Mouse (Mus musculus) liver (tissue): ENCODE measurements around the gene Plk3.
"Not testable (repeated sequence)": the region's sequence is repeated elsewhere in the genome, so short reads cannot be mapped to it uniquely, and the experiment has no call there.

Source experiments
- DNase-seq: peaks from one replicate; pipeline ENCODE4 v3.0.0-alpha.2; 2020; ENCODE audit warnings: mixed read lengths

The Plk3 gene

DNA sequence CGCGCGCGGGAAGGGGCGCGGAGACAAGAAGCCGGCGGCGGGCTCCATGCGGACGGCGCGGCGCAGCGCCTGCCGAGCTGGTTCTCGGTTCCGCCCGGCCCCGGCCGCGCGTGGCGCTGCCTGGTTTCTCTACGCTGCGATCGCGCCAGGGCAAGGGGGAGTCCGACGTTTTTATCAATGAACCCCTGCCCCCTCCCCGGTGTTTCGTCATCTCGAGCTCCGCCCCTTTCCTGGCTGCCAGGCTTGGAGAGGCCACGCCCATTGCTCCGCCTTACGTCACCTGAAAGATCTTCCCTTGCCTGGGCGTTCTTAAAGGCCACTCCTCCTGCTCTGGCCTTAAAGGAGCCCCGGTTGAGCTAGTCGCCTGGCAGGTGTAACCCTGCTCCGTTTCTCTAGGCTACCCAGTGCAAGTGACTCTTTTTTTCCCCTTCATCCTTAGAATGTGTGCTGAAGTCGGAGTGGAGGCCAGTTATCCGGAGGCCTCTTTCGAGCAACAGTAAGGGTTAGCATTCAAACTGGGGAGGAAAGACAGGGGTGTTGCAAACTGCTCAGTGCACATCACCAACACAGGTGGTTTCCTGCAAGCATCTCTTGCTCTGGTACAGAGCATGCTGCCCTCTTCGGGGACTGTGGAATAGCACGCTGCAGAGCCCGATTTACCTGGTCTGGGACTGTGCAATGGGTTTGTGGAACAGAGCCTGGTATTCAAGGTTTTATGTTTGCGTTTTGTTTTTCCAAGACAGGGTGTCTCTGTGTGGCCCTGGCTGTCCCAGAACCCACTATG, at the start of gene Plk3:
Gene Plk3, minus strand, starts transcription at position 147 of the 784 bp plus-strand sequence.
- peak; percentile 98 for DNase-seq

DNA sequence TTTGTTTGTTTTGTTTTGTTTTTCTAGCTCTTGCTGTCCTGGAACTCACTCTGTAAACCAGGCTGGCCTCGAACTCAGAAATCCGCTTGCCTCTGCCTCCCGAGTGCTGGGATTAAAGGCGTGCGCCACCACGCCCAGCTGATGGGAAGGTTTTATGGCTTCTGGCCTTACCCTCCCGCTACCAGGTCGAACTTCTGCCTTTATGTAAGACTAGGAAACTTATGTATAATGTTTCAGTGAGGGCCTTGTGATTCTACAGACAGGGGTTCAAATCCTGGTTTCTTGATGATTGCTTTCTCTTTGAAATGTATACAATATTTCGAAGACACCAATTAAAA, 49.0 kb upstream of the Plk3 start:
- not testable (repeated sequence) for DNase-seq

DNA sequence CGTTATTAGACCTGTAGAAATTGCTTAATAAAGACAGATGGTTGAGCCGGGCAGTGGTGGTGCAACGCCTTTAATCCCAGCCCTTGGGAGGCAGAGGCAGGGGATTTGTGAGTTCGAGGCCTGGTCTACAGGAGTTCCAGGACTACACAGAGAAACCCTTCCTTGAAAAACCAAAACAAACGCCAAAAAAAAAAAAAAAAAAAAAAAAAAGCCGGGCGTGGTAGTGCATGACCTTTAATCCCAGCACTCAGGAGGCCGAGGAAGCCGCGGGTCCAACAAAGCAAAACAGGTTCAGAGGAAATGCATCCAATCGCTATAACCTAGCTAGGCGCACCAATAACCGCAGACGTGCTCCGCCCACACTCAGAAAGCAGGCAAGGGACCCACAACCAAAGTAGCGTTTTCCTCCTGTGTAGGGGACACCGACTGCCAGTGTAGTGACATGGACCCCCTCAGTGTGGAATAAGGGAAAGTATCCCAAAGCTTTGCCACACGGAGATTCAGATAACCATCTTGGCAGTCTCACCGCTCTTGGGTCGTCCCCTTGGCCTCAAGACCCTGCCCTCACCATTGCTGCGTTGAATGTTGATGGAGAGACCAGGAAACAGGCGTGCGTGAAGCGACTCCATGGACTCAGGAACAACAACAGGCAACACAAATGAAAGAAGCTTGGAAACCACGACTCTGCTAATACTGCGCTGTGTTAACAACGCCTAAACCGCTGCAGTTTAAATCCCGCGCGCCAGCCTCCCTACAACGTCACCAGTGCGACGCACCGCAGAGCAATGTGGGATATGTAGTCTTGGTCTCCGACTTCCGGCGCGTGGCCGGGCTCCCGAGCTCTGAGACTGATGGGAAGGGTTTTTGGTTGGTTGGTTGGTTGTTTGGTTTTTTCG, 48.3 kb upstream of the Plk3 start, which contains the start of gene Kif2c:
Gene Kif2c, minus strand, starts transcription at position 777 of the 896 bp plus-strand sequence.
- DNase-seq = peak; percentile 91

DNA sequence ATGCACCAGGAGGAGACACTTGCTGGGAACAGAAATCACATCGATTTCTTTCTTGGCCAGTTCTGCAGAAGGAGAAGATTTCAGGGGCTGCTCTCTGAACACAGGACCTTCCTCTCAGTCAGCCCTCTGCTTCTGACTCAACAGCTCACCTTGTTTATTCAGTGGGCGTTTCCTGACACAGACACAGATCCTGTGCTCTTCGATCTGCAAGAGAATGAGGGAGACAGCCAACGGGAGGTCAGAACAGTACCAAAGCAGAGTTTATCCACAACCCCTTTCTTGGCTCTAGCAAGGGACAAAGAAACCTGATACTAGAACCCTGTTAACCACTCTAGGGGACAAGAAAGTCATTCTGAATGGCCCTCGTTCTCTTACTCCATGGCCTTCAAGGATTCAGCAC, 36.2 kb upstream of the Plk3 start:
- no peak for DNase-seq

DNA sequence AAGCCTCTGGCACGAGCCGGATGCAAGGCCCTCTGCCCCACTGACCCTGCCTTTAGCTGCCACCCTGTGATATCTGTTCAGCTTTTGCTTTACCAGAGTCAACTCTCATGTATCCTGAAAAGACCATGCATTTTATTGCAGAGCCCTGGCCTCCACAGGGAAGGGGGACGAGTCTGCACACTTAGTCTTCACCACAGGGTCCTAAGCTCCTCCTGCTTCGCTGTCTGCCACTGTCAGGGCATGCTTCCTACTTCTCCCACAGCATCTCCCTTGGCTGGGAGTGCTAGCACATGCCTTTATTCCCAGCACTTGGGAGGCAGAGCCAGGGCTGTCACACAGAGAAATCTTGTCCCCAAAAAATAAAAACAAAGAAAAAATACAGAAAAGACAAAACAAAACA, 27.4 kb upstream of the Plk3 start:
- DNase-seq = no peak

DNA sequence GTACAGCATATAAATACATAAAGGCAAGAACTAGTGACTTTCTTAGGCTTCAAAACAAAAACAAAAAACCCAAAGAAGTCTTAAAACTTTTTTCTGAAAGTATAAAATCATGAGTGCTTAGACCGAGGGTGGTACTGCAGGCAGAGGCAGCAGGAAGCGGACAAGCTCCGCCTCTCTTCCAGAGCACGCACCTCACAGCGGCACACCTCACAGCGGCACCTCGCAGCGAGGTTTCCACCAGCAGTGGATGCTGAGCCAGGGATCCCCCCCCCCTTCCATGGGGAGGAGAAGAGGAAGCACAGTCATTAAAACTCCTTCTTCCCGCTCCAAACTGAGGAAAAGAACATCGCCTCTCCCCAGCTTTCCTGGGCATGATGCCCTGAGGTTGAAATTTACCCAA, 25.9 kb upstream of the Plk3 start:
- DNase-seq = no peak

DNA sequence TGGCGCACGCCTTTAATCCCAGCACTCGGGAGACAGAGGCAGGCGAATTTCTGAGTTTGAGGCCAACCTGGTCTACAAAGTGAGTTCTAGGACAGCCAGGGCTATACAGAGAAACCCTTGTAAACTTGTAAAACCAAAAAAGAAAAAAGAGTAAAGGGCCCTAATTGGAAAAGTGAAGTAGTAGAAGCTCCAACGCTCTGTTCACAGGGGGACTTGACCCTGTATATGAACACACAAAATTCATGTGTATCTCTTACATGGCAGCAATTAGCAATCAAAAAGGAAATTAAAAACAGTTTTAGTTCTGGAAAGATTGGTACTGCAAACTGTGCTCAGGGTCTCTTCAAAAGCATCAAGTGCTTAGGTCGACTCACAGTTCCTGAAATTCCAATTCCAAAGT, 22.6 kb upstream of the Plk3 start:
- DNase-seq = no peak

DNA sequence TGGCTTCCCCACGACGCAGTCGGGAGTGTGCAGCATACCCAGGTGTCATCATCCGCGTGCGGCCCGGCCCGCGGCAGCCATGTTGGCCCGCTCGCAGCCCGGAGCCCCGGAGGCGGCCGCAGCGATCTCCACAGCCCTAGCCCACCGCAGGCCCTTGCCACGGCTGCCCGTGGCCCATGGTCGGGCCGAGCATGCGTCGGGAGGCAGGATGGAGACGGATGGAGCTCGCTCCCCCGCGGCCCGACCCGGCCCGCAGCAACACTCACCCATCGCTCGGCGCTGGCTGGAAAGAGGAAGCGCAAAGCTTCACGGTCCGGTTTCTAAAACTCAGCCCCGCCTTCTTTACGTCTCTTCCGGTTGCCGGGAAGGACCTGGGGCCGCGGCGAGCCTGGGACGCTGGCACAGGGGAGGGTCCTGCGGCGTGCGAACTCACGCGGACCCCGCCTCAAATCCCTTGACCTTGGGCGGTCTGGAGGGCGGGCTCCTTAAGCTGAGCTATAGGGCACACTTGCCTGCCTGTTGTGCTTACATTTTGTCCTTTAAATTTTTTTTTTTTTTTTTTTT, 22.1 kb upstream of the Plk3 start, which contains the start of gene Rps8:
Gene Rps8, minus strand, starts transcription at position 452 of the 564 bp plus-strand sequence.
- peak; percentile 89 for DNase-seq

DNA sequence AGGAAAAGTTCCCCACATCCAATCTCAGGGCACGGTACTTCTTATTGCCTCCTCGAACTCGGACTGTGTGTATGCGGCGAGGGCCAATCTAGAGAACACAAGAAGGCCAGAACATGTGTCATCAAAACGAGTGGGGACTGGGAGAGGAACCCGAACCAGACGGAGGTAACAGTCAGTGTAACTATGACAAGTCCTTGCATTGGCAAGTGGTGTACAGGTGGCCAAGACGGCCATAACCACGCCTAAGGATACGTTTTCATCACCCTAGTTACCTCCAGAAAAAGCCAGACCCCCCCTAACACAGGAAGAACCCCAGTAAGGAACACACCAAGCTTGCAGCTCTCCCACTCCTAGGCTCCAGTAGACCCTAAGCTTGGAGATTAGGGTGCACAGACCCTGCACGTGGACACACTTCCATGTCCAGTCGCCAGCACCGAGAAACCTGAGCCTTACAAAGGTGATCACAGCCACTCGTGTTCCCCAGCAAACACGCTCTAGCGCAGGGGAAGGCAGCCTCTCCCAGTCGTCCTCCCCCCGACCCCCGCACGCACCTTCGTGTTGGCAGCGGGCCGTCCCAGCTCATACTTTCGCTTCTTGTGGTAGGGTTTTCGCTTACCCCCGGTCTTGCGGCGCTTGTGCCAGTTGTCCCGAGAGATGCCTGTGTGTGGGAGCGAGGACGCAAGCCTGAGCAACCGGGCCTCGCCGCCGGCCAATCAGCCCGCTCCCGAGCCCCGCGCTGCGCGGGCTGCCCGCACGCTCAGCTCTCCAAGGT, 21.4 kb upstream of the Plk3 start:
- DNase-seq = no peak

DNA sequence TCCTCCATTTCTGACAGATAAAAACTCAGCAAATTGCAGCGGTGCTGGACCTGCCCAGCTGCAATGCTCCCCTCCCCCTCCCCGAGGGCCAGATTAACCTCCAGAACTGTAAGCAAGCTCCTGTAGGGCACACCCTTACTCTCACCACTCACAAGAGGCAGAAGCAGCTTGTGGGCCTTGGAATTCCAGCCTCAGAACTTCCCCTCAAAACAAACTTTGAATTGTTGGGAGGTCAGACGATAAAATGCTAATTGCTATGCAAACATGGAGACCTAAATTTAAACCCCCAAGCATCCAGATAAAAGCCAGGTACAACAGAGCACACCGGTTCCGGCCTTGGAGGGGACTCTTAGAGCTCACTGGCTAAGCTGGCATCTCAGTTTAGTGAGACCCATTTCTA, 19.0 kb upstream of the Plk3 start:
- peak; percentile 41 for DNase-seq

DNA sequence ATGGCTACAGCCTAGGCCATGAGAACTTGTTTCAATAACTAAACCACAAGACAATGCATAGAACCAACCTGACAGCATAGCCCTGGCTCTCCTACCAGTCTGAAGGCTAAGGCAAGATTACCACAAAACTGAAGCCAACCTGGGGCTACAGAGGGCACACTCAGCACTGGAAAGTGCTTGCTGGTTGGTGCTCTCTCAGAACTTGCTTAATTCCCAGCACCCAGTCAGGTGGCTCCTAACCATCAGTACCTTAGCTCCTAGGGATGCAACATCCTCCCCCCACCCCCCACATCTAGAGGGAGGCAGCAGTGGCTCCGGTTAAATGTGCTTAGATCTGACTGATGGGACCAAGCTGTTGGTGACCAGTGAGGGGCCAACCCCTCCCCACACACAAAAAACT, 17.7 kb upstream of the Plk3 start:
- no peak for DNase-seq

DNA sequence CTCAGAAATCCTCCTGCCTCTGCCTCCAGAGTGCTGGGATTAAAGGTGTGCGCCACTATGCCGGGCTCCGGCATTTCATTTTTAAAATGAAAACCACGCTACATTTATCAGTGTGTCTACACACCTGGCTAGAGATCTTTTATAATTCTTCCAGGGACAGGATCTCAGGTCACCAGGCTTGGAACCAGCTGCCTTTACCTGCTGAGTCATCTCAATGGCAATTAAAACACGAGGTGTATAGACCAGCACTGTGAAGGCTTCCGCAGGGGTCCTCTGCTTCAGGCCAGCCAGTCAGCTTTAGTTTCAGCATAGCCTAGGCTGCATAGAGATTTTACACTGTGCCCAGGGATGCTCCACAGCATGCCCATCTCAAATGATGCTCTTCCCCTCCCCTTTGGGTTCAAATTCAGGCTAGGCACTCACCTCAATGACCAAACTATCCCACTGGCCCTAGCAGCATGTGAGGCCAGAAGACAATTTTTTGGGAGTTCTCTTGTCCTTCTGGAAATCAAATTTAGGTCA, 16.5 kb upstream of the Plk3 start:
- DNase-seq = no peak

DNA sequence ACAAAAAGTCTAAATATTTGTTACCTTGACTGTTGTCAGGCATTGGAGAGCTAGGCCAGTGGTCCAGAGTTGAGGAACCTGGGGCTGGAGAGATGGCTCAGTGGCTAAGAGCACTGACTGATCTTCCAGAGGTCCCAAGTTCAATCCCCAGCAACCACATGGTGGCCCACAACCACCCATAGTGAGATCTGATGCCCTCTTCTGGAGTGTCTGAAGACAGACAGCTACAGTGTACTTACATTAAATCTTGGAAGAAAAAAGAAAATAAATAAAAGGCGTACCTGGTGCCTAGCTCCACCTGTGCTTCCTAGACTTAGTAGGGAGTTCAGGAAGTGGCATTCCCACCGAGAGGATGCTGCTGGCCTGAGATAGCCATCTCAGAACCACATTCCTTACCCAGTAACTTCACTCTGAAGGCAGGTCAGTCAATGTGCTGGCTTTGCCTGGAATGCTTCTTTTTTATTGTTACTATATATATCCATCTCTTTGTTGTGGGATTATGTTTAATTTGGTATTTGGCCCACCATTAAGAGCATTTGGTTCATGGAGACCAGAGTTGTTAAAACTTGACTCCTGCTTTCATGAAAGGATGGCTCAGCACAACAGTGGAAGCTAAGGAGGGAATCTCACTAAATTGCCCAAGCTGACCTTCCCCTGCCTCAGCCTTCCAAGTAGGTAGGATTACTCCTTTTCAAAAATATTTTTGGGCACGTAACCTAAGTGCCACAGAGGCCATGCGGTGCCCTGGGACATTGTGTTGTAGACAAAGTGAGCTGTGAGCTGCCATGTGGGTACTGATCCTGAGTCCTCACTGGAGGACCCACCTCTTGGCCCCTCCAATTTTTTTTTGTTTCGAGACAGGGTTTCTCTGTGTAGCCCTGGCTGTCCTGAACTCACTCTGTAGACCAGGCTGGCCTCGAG, 15.8 kb upstream of the Plk3 start:
- DNase-seq = no peak

DNA sequence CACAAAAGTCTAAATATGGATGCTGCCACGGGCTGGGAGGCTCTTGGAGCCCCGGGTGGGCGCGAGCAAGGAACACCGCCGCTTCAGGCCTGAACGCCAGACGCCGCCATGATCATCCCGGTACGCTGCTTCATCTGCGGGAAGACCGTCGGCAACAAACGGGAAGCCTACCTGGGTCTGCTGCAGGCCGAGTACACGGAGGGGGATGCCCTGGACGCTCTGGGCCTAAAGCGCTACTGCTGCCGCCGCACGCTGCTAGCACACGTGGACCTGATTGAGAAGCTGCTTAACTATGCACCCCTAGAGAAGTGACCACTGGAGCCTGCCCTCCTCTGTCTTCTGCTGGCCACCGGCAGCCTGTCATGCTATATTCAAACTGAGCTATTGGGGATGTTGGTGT, 15.1 kb upstream of the Plk3 start:
- DNase-seq = no peak

DNA sequence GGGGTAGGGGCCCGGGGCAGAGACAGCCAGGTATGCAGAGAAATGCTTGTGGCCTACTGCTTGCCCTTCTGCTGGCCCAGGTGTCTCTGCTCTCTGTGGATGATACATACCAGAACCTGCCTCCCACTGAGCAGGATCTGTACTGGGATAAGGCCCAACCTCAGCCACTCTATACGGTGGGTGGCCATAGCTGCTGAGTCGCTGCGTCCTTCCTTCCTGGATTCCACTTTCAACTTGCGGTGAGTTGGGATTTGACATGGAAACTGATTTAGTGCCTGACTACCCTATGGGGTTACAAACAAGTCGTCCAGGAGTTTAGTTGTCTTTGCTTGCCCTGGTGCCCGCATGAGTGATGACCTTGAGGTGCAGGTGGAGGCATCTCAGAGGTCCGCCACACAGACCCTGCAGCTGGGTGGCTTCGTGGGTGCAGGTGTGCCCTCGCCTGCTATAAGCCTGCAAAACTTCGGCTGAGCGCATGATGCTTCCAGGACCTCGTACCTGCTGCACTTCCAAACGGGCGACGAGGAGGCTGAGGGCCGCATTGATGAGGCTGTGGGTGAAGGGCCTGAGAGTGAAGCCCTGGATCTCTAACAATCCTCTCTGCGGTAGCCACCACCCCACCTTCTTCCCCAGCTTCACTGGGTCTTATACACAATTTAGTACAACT, 14.4 kb upstream of the Plk3 start:
- DNase-seq = no peak

DNA sequence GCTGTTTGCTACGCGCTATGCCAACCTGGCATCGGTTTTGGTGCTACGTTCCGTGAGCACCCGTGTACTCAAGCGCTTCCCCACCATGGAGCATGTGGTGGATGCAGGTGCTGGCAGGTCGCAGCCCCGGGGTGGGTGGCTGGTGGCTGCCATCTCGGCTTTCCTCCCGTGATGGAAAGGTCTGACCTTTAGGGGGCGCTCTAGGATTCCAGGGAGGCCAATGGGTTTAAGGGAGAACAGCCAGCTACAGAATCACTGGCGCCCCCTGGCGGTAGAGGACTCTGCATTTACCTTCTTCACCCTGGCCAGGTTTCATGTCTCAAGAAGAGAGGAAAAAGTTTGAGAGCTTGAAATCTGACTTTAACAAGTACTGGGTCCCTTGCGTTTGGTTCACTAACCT, 12.4 kb upstream of the Plk3 start:
- DNase-seq = peak; percentile 93

DNA sequence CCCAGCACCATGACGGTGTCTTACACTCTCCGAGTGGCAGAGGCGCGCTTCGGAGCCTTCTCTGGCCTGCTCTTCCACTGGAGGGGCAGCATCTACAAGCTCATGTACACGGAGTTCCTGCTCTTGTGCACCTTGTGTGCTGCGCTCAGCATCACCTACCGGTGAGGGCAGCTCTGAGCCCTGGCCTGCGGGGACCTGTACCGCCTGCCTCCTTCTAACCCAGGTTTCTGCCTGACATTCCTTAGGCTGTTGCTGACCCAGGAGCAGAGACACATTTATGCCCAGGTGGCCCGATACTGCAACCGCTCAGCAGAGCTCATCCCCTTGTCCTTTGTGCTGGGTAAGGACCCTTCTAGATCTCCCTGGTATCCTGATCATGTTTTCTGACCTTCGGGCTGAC, 11.5 kb upstream of the Plk3 start:
- DNase-seq = no peak

DNA sequence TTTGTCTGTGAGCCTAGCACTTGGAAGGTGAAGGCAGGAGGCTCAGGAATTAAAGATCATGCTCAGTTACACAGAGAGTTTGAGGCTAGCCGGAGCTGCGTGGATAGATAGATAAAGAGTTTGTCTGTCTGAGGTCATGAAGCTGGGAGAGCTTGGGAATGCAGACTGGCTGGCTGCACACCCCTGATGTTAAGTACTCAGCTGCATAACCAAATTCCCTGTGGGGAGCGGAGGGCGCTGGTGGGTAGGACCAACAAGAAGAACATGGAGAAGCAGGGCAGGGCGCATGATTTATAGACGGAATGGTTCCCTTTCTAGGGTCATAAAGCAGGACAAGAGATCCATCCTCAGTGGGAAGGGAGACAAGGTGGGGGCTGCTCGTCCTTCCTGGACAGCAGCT, 9.3 kb upstream of the Plk3 start:
- DNase-seq = no peak

DNA sequence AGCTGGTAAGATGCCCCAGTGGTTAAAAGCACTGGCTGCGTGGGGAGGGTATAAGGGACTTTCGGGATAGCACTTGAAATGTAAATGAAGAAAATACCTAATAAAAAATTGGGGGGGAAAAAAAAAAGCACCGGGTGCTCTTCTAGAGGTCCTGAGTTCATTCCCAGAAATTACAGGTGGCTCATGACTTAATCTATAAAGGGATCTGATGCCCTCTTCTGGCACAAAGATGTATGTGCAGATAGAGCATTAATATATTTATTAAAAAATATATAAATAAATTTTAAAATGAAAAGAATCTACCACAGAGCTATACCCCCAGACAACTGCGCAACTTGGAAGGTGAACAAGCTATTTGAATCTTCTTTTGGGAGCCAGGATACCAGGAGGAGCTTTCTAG, 6.8 kb upstream of the Plk3 start:
- no peak for DNase-seq

DNA sequence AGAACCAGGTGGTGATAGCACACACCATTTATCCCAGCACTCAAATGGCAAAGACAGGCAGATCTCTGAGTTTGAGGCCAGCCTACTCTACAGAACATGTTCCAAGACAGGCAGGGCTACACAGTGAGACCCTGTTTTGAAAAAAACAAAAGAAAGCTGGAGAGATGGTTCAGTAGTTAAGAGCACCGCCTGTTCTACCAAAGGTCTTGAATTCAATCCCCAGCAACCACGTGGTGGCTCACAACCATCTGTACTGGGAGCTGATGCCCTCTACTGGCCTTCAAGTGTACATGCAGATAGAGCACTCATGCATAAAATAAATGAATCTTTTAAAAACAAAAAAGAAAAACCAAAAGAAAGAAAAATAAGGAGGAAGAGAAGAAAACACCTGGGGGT, 5.5 kb upstream of the Plk3 start:
- DNase-seq = peak; percentile 68
